Mouse (Mus musculus) kidney, adult 2 months (tissue): ENCODE measurements around the gene Rilpl1.

Source experiments
- CTCF ChIP-seq: fragments of 200-500 bp; conservative IDR thresholded peaks from 2 replicates; pipeline ENCODE4 v1.5.1; 2011; ENCODE audit warnings: low read depth, mild to moderate bottlenecking, control low read depth, low read length, moderate library complexity, mixed read lengths; ENCODE audit not compliant: insufficient read depth, insufficient read length
- POLR2A ChIP-seq: fragments of 200-500 bp; IDR thresholded peaks from one replicate; pipeline ENCODE4 v1.6.1; 2011; ENCODE audit warnings: low read depth, low read length, control low read depth

DNA sequence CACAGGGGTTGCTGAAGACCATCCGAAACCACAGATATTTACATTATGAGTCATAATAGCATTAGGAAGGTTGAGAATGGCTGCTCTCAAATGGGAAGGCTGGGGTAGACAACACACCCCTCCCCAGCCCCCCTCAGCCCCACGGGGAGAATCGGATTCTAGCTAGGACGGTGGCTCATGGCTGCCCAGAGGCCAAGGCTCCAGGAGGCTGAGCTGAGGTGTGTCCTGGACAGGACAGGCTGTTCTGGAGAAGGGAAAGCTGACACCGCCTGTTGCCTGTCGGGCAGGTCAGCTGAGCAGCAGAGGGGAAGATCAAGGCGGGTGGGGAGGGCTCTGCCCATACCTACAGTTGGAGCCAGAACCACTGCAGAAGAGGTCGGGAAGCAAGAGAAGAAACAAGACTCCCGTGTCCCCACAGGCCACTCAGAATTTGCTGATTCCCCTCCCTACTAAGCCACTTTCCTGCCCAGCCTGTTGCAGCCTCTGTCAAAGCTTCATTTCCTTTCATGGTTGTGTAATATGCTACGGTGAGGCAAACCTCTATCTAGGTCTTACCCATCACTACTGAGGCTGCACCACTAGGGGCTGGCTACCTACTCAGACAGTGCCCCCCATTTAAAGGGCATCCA, 24.3 kb downstream of the Rilpl1 start:
- TF ChIP-seq POLR2A (no peak), CTCF (no peak)
